Mouse (Mus musculus) kidney, adult 11 months (tissue): ENCODE data around the gene Sorcs2.
A peak's percentile ranks its signal among the peaks of the same experiment; 100 is the strongest.

Source experiments
- DNase-seq: peaks from one replicate; pipeline ENCODE4 v3.0.0; 2022

Gene Sorcs2

DNA sequence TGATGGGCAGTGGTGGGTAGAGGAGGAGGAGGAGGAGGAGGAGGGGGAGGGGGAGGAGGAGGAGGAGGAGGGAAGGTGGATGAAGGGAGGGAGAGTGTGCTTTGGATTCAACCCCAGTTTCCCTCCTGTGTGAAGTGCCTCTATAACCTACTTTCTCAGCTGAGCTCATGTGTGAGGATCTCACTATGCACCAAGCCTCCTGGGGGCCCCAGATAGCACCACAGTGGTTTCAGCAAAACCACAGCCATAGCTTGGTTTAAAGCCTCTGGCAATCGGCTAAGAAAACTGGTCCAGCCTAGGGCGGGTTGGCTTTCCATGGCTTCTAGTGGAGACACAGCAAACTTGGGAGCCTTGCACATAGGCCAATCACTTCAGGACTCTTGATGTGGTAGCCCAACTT lies 284.2 kb downstream of the Sorcs2 start:
- DNase-seq = no peak

DNA sequence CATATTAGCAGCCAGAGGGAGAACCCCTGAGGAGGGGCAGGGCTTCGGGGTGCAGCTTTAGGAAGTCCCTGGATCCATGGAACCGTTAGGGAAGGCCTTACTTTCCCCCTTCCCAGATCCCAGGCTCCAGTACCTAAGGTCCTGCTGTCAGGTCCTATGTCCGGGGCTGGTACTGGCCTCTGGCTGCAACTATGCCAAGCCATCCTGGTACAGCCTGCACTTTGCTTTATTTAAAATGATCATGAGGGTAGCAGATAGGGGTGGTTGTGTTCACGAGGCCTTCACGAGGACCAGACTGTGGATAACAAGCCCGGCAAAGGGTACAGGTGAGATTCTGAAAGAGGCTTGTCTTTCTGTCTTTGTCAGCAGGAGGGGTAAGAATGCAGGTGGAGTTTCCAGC lies 285.2 kb downstream of the Sorcs2 start:
- no peak for DNase-seq

DNA sequence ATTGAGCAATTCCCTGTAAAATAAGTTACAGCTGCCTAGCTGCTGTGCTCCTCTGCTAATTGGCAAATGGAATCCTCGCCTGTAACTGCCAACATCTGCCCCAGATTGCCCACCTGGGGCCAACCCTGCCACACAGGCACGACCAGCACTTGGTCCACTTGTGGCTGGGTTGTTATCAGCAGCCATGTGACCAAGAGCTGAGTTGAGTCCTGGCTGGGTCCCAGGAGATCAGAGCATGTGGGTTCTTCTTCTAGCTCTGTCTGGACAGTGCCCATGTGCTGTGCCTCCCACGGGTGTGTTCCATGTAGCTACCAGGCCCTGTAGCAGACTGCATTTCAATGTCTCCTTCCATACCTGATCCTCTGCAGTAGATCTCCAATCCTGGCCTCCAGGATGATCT lies 286.4 kb downstream of the Sorcs2 start:
- DNase-seq = no peak

DNA sequence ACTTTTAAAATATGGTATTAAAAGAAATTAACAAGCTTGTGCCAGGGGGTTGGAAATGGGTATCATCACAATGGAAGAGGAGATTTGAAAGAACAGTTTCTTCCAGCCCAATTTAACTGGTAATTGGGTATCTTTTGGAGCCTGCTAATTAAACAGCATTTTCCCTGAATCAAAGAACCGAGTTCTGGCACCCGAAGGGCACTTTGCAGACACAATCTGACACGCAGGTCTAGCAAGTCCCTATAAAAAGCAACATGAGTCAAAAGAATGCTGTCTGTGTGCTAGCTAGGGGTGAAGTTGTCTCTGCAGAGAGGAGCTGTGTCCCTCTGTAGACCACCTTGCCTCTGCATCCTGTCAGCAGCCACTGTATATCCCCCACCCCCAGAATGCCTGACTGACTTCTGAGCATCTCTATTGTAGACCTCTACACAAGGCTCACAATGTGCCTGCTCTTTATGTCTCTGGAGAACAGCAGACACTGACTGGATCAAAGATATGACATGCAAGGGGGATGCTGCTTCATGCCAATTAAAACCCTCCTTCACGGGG lies 289.5 kb downstream of the Sorcs2 start:
- no peak for DNase-seq

DNA sequence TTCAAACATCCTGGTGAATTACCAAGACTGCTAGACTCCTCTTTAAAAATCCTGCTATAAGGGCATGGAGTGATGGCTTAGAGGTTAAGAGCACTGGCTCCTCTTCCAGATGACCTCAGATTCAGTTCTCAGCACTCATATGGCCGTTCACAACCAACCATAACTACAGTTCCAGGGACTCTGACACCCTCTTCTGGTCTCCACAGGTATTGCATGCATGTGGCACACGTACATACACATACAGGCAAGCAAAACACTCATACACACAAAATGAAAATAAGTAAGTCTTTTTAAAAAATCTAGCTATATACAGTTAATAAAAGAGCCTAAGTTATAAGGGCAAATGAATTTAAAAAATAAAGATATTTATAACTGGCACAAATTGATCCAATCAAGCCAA lies 294.5 kb downstream of the Sorcs2 start:
- DNase-seq = no peak

DNA sequence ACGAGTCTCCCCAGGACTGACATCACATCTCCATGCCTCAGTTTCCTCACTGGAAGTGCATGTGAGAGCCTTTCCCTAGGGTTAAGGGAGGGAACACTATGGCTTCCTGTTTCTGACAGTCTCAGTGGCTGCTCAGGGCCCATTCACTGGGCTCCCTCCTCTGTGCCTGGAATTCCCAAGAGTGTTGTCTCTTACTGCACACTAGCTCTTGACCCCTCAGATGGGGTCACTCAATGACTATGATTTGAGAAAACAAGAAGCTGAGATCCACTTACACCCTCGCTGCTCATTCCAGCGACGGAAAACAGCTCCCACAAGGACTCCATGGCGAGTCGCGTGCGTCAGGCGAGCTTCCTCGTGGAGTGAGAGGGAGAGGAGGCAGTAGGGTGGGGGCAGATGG lies 296.8 kb downstream of the Sorcs2 start:
- DNase-seq = peak; percentile 27

DNA sequence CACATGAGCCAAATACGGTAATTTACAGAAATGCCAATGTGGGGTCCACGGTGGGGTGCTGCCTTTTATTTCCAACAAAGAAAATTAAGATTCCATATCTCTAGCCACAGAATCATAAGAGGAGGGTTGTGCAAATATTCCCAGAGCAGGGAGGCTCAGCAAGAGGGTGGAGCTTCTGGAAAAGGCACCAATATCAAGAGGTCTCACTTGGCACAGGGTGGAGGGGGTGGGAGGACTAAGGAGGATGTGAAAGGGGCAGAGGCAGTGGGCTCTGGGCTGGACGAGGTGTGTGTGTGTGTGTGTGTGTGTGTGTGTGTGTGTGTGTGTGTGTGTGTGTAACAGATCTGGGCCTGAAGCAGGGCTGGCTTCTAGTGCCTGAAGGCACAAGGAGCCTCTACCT lies 297.5 kb downstream of the Sorcs2 start:
- no peak for DNase-seq

DNA sequence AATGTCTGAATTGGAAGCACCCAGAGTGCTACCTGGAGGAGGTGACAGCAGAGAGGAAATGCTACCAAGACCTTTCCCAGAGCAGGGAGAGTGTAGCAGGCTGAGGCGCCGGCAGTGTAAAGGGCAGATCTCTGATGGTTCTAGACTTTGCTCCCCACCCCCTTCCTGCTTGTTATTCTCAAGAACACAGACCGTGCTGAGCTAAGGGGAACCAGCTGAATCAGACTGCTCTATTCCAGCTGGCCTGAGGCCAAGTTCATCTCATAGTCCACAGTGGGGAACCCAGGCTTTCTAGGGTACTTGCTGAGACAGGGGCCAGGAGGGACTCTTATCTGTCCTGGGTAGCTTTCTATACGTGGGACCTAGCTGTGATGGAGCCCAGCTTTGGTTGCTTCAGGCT lies 298.3 kb downstream of the Sorcs2 start:
- DNase-seq = peak; percentile 83

DNA sequence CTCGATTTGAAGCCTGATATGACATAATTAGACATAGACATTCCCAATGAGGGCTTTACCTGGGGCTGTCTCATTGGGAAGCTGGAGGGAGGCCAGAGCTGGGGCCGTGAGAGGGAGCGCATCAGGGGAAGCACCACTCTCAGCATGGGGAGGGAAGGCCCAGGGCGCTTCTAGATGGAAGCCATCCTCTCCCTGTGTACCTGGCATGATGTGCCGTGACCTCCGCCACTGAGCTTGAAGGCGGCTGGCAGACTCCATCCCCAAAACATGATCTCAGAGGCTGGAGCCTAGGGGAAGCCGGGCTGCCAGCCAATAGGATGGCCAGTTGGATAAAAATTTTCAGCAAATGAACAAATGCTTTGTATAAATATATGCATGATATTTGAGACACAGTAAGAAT lies 301.9 kb downstream of the Sorcs2 start:
- DNase-seq = no peak

DNA sequence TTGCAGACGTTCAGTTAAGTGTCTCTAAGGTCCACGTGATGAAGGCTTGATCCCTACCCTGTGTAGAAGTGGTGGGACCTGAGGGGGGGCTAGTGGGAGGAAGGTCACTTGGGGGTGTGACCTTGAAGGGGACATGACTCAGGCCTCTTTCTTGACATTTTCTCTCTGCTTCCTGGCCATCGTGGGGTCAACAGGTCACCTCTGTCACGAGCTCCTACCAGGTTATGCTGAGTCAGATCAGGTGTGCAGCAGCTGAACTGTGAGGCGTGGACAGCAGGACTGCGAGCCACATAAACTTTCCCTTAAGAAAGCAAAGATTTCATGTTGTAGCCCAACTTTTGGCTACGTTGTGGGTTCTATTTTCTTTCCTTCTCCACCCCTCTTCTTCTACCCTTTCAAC lies 307.9 kb downstream of the Sorcs2 start:
- DNase-seq = peak; percentile 58

DNA sequence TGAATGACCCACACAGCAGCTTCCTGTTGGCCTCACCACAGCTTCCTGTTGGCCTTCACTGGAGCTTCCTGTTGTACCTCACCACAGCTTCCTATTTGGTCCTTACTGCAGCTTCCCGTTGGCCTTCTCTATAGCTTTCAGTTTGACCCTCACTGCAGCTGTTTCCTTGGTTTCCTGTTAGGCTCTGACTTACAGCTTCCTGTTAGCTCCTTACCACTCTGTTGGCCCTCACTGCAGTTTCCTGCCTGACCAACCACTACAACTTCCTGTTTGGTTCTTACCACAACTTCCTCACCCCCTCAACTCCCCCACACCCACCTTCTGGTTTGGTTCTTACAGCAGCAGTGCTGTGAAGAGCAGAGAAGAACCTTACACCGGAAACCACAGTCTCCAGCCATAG lies 308.7 kb downstream of the Sorcs2 start:
- DNase-seq = no peak

DNA sequence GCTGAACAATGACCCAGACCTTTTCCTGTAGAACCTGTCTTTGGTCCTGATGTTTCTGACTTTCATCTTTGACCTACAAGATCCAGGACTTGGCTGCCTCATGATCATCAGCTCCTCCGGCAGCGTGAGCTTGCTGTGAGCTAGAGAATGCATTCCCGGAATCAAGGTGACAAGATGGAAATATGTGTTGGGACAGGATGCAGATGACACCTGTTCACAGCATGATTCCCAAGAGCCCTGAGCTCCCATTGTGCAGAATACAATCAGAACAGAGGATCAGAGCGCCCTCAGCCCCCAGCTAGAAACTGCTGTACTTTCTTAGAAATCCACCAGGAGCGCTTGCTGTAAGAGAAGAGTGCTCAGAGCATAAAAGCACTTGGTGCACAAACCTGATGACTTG lies 311.0 kb downstream of the Sorcs2 start:
- DNase-seq = no peak

DNA sequence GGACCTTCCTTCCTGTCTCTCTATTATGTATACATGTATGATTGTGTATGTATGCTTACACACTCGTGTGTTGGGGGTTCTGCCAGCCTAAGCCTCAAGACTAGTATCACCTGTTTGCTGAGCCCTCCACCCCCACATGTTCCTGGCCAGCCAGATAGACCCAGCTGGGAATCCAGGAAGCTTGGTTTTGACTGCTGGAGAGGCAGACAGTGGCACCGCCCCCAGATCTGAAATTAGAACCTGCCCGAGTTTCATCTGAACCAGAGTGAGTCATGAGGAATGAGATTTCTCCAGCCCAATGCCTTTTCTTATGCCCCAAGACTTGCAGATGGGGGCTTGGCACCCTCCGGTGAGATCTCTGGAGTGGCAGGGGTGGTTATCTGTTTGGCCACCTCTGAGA lies 312.3 kb downstream of the Sorcs2 start:
- no peak for DNase-seq

DNA sequence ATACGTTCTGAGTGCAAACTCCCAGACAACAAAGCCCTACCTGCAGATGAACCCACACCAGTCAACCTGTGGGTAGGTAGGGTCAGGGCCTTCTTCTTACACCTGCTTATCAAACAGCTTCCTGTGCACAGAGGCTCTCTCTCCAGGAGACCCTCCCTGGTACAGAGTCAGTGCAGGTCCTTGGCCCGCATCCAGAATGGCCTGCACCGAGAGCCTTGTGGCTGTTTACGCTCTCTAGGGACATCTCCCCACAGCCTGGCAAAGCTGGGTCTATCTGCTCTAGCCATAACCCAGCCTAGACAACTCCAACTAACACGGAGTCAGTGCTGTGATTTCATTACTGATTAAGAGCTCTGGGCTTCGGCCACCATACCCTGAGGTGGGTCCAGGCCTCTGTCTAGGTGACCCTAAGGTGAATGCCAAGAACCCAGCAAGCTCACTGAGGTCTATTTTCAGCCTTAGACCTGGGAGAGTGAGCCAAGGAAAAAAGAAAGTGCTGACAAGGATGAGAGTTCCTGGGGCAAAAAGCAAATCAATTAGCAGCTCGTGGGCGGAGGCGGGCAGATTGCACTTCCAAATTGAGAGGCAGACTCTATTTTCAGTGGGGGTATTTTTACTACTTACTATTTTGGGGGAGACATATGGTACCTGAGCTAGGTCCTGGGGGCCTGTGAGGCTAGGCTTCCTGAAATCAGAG lies 313.9 kb downstream of the Sorcs2 start:
- DNase-seq = peak; percentile 80

DNA sequence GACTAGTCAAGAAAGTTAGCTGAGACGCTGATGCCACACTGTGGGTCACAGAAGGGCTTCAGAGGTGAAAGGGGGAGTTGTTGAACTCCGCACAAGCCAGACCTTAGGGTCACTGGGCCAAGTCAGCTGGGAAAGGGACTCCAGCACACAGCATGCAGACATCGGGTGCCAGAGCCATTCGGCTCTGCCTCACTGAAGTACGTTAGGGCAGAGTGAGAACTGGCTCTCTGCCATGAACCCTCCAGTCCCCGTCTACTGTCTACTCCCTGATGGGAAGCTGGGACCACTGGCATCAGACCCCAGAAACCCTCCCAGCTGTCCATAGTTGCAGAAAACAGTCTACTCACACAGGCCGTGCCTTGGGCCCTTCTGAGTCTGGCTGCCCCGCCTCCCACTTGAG lies 316.9 kb downstream of the Sorcs2 start:
- no peak for DNase-seq

DNA sequence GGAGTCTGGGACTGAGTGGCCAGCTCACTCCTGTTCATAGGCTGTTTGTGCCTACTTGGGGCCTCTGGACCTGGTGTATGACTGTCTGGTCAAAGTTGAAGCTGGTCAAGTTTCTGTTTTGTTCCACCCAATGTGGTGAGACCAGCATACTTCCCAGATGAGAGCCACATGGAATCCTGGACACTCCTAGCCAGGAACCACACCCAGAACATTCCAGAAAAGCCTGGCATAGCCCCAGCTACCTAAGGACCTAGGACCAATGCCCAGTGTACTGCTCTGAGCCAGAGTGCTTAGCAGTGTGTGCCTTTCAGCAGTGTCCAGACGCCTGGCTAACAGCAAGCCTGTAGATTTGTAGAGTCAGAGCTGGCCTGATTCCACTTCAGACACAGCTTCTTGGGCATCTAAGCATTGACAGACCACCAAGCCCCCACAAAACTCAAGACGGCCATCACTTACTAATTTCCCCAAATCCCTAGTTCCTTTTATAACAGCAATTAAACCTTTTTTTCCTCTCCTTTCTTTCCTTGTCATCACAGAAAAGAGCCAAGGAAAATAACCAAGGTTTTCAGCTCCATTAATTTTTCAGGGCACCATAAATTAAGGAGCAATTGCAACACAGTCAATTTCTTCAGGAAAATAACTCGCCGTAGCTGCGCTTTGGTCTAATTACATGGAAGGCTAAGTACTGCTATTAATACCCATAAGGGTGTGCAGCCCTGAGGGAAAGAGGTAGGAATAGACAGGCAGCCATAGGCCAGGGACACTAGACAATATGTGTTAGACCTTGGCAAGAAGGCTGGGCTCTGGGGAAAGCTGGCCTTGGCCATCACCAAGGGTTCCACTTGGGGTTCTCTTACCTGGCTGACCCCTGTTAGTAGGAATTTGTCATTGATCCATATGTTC lies 322.5 kb downstream of the Sorcs2 start:
- peak; percentile 83 for DNase-seq

DNA sequence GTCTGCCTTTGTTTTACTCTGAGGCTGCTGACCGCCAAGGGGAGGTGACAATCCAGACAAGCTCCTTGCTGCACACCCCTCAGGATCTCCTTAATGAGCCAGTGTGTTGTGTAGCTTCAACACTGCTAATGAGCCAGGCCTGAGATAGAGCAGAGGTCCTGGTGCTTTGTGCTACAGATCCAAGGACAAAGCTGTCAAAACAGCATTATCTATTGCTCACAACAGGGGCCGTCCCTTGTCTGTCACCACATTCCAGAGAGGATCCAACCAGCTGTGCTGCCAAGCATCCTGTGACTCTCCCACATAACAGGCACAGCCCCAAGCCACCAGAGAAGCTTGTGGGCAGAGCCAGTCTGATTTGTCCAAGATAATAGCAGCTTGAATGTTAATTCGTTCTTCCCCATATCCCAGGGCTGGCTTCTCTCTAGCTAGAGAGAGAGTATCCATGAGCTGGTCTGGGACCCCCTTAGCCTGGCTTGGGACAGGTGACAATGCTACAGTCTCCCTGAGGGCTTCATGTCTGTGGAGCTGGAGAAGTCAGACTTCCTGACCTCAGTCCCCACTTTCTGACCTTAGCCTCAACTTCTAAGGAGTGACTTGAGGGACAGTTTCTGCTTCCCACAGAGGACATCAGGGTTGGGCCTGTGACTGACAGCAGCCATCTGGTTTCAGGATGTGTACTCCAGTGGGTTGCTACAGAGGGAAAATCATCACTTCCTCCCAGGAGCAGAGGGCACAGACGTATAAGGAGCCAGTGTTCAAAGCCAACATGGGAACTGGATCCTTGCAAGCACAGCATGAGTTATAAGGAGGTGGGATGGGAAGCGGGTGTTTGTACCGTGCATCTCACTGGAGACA lies 328.2 kb downstream of the Sorcs2 start:
- no peak for DNase-seq

DNA sequence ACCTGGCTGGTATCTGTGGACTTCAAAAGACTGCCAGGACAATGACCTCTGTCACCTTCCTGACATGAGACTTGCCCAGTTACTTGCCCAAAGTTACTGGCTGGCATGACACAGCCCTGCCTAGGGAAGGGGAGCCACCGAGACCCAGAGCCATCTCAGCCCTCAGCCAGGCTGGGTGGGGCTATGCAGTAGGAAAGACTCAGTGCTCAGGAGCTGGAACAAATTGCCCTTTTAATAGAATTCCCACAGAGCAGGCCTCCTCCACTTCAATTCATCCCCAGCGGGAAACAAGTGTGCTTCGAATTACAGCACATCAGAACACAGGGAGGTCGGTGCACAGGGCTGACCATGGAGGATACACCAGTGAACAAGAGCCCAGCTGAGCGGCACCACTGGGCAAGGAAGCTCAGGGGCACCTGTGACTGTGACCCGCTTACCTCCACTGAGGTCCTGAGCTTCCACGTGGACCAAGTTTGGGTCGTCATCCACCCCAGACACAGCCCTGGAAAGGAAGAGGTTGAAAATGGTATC lies 330.2 kb downstream of the Sorcs2 start:
- no peak for DNase-seq

DNA sequence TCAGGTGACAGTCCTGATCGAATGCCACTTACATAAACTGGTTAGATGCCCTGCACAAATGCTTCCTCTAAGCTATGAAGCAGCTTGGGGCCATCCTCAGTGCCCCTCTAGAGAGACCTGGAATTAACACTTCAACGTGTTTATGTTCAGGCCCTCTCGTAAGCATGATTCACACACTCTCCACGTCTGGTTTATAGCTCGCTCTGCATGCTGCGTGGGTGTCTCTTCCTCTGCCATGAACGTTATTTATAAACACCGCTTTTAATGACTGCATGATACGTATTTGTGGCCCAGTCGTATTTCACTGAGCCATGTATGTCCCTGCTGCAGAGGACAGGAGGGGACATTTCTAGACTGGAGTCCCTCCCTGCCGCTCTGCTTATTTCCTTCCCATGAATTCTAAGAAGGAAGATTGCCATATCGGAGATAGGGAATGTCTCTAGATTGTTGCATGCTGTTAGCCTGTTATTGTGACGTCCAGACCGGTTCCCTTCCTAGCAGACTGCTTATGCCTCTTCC lies 340.1 kb downstream of the Sorcs2 start:
- DNase-seq = no peak

DNA sequence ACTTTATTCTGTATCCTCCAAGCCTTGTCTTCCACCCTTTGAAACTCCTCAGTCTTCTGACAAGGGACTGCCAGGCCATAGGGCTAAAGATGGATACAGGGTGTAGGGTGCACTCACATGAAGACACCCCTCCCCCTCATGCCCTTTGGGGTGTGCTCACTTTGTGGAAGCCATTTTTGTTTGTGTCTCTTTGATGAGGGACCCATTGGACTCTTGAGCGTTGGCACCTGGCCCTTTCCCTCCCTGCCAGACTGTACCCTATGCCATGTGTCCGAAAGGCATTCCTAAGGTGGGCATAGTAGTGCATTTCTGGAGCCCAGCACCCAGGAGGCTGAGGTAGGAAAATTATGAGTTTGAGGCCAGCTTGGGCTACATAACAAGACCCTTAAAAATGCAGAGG lies 341.0 kb downstream of the Sorcs2 start:
- DNase-seq = no peak

DNA sequence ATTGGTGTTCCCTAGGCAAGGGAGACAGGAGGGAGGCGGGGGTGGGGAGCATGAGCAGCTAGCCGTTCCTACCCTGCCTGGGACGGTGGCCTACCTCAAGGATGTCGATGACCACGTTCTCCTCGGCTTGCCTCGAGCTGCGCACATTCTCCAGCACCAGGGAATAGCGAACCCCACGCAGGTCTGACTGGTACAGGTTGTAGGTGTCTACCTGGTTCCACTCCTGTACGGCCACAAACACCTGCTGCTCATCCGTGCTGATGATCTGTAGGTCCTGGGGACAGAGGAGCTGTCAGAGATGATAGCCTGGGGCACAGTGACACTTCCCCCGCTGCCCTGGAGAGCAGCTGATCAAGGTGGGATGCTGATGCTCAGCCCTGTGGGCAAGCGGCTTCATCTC lies 342.1 kb downstream of the Sorcs2 start:
- no peak for DNase-seq

DNA sequence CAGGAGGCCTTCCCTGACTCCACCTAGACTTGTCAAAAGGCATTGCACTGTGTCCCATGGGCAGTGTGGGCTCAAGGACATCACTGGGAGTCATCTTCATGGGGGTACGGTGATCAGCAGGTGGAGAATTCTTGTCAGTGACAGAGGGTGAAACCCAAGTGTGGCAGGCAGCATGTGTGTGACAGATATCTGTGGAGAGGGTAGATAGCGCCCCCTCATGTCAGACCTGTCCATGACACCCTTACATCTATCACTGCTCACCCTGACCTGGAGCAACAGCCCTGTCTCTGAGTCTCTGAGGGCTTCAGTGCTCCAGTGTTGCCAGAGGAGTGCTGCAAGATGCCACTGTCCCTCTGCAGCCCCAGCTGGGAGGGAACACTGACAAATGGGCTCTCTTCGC lies 343.4 kb downstream of the Sorcs2 start:
- no peak for DNase-seq

DNA sequence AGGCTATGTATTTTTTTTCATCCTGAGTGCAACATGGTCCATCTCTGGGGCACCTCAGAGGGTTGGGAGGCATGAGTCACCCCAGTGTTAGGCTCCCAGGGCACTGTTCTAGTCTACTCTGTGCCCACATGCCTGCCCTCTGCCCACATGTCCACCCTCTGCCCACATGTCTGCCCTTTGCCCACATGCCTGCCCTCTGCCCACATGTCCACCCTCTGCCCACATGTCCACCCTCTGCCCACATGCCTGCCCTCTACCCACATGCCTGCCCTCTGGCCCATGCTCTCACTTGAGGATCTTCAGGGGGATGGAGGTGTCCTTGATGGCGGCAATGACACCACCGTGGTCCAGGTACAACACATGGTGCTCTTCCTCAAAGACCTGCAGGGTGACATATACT lies 354.8 kb downstream of the Sorcs2 start:
- DNase-seq = no peak
